Mouse (Mus musculus): Measurements from ENCODE around the gene Ptgs2. TPM values are rescaled to one million over a fixed set of nuclear protein-coding genes. Genes with fewer than 3 reads are reported as not detected.

The Ptgs2 gene
- polyA plus RNA-seq, 1 experiment from 2014 or later, result 0.43 TPM

- no peak for DNase-seq (ENCODE audit: low spot score)
- H3K9ac ChIP-seq (replicated peaks; ENCODE audit: low read length), result no peak overlapping the region
- WGBS, result 79% methylated on average over 6 of the region's 6 CpGs
- H3K27me3 ChIP-seq (ENCODE audit: control insufficient read depth, insufficient read depth, low read length), result no peaks in the 10 kb centered on the region
- no peak for ATAC-seq (replicated peaks; ENCODE audit: insufficient number of reproducible peaks, low FRiP score, low TSS enrichment, low read depth)
- no peaks in the 10 kb centered on the region for H3K4me1 ChIP-seq (ENCODE audit: control insufficient read depth, insufficient read depth, low read length)
- H3K4me3 ChIP-seq (ENCODE audit: low read depth, low read length), result no peak overlapping the region
- H3K27ac ChIP-seq (replicated peaks; ENCODE audit: low read depth, low read length), result no peak overlapping the region
- no peaks in the 10 kb centered on the region for H3K36me3 ChIP-seq (replicated peaks; ENCODE audit: control insufficient read depth, insufficient read depth, low read depth, low read length)
- no peaks in the 10 kb centered on the region for H3K9me3 ChIP-seq (replicated peaks; ENCODE audit: control insufficient read depth, low read length)
- no peak overlapping the region for H3K4me2 ChIP-seq (ENCODE audit: low read depth, low read length)
Measured at GRCm38 (mm10) chr1:150130070-150130469, 30.2 kb downstream of the Ptgs2 start.

GRCm38 (mm10) chr1:150130586-150131275, 30.9 kb downstream of the Ptgs2 start:
- no peak for DNase-seq (ENCODE audit: low spot score)
- no peak overlapping the region for H3K4me3 ChIP-seq (ENCODE audit: low read depth, low read length)
- H3K4me2 ChIP-seq (ENCODE audit: low read depth, low read length), result no peak overlapping the region
- H3K4me1 ChIP-seq (ENCODE audit: control insufficient read depth, insufficient read depth, low read length), result no peaks in the 10 kb centered on the region
- no peaks in the 10 kb centered on the region for H3K27me3 ChIP-seq (ENCODE audit: control insufficient read depth, insufficient read depth, low read length)
- no peak for ATAC-seq (replicated peaks; ENCODE audit: insufficient number of reproducible peaks, low FRiP score, low TSS enrichment, low read depth)
- H3K9me3 ChIP-seq (replicated peaks; ENCODE audit: control insufficient read depth, low read length), result no peaks in the 10 kb centered on the region
- no peaks in the 10 kb centered on the region for H3K36me3 ChIP-seq (replicated peaks; ENCODE audit: control insufficient read depth, insufficient read depth, low read depth, low read length)
- WGBS, result 75% methylated on average over 5 of the region's 5 CpGs
- no peak overlapping the region for H3K27ac ChIP-seq (replicated peaks; ENCODE audit: low read depth, low read length)
- H3K9ac ChIP-seq (replicated peaks; ENCODE audit: low read length), result no peak overlapping the region

- DNase-seq (ENCODE audit: low spot score), result no peak
- no peak overlapping the region for H3K4me3 ChIP-seq (ENCODE audit: low read depth, low read length)
- no peak overlapping the region for H3K9ac ChIP-seq (replicated peaks; ENCODE audit: low read length)
- no peaks in the 10 kb centered on the region for H3K9me3 ChIP-seq (replicated peaks; ENCODE audit: control insufficient read depth, low read length)
- no peak for ATAC-seq (replicated peaks; ENCODE audit: insufficient number of reproducible peaks, low FRiP score, low TSS enrichment, low read depth)
- H3K27me3 ChIP-seq (ENCODE audit: control insufficient read depth, insufficient read depth, low read length), result no peaks in the 10 kb centered on the region
- no peak overlapping the region for H3K27ac ChIP-seq (replicated peaks; ENCODE audit: low read depth, low read length)
- H3K4me2 ChIP-seq (ENCODE audit: low read depth, low read length), result no peak overlapping the region
- no peaks in the 10 kb centered on the region for H3K36me3 ChIP-seq (replicated peaks; ENCODE audit: control insufficient read depth, insufficient read depth, low read depth, low read length)
- no peaks in the 10 kb centered on the region for H3K4me1 ChIP-seq (ENCODE audit: control insufficient read depth, insufficient read depth, low read length)
Measured at GRCm38 (mm10) chr1:150135350-150135749, 35.5 kb downstream of the Ptgs2 start.

GRCm38 (mm10) chr1:150139730-150140129, 39.9 kb downstream of the Ptgs2 start:
- WGBS, result 81% methylated on average over 9 of the region's 9 CpGs
- ATAC-seq (replicated peaks; ENCODE audit: insufficient number of reproducible peaks, low FRiP score, low TSS enrichment, low read depth) (no peak), DNase-seq (ENCODE audit: low spot score) (no peak)
- H3K36me3 ChIP-seq (replicated peaks; ENCODE audit: control insufficient read depth, insufficient read depth, low read depth, low read length), result no peaks in the 10 kb centered on the region
- no peaks in the 10 kb centered on the region for H3K9me3 ChIP-seq (replicated peaks; ENCODE audit: control insufficient read depth, low read length)
- no peak overlapping the region for H3K4me3 ChIP-seq (ENCODE audit: low read depth, low read length)
- no peaks in the 10 kb centered on the region for H3K4me1 ChIP-seq (ENCODE audit: control insufficient read depth, insufficient read depth, low read length)
- no peak overlapping the region for H3K27ac ChIP-seq (replicated peaks; ENCODE audit: low read depth, low read length)
- H3K27me3 ChIP-seq (ENCODE audit: control insufficient read depth, insufficient read depth, low read length), result no peaks in the 10 kb centered on the region
- no peak overlapping the region for H3K9ac ChIP-seq (replicated peaks; ENCODE audit: low read length)
- no peak overlapping the region for H3K4me2 ChIP-seq (ENCODE audit: low read depth, low read length)

GRCm38 (mm10) chr1:150141939-150142338, 42.1 kb downstream of the Ptgs2 start:
- no peaks in the 10 kb centered on the region for H3K9me3 ChIP-seq (replicated peaks; ENCODE audit: control insufficient read depth, low read length)
- 95% methylated on average over 1 of the region's 1 CpGs for WGBS

GRCm38 (mm10) chr1:150143578-150143977, 43.7 kb downstream of the Ptgs2 start:
- H3K27me3 ChIP-seq (ENCODE audit: control insufficient read depth, insufficient read depth, low read length), result no peaks in the 10 kb centered on the region
- H3K4me2 ChIP-seq (ENCODE audit: low read depth, low read length), result no peak overlapping the region
- no peaks in the 10 kb centered on the region for H3K9me3 ChIP-seq (replicated peaks; ENCODE audit: control insufficient read depth, low read length)
- H3K4me3 ChIP-seq (ENCODE audit: low read depth, low read length), result no peak overlapping the region
- DNase-seq (ENCODE audit: low spot score) (no peak), ATAC-seq (replicated peaks; ENCODE audit: insufficient number of reproducible peaks, low FRiP score, low TSS enrichment, low read depth) (no peak)
- H3K4me1 ChIP-seq (ENCODE audit: control insufficient read depth, insufficient read depth, low read length), result no peaks in the 10 kb centered on the region
- no peaks in the 10 kb centered on the region for H3K36me3 ChIP-seq (replicated peaks; ENCODE audit: control insufficient read depth, insufficient read depth, low read depth, low read length)
- WGBS, result 69% methylated on average over 1 of the region's 1 CpGs
- H3K9ac ChIP-seq (replicated peaks; ENCODE audit: low read length), result no peak overlapping the region
- no peak overlapping the region for H3K27ac ChIP-seq (replicated peaks; ENCODE audit: low read depth, low read length)

More at GRCm38 (mm10) chr1:150141939-150142338, 42.1 kb downstream of the Ptgs2 start:
- no peak for DNase-seq (ENCODE audit: low spot score)
- no peak overlapping the region for H3K27ac ChIP-seq (replicated peaks; ENCODE audit: low read depth, low read length)
- no peak overlapping the region for H3K4me2 ChIP-seq (ENCODE audit: low read depth, low read length)
- H3K9ac ChIP-seq (replicated peaks; ENCODE audit: low read length), result no peak overlapping the region
- no peak overlapping the region for H3K4me3 ChIP-seq (ENCODE audit: low read depth, low read length)
- H3K36me3 ChIP-seq (replicated peaks; ENCODE audit: control insufficient read depth, insufficient read depth, low read depth, low read length), result no peaks in the 10 kb centered on the region
- no peak for ATAC-seq (replicated peaks; ENCODE audit: insufficient number of reproducible peaks, low FRiP score, low TSS enrichment, low read depth)
- H3K4me1 ChIP-seq (ENCODE audit: control insufficient read depth, insufficient read depth, low read length), result no peaks in the 10 kb centered on the region
- H3K27me3 ChIP-seq (ENCODE audit: control insufficient read depth, insufficient read depth, low read length), result no peaks in the 10 kb centered on the region

- 87% methylated on average over 8 of the region's 8 CpGs for WGBS
- ATAC-seq (replicated peaks; ENCODE audit: insufficient number of reproducible peaks, low FRiP score, low TSS enrichment, low read depth), result no peak
- Histone ChIP-seq H3K27ac (replicated peaks; ENCODE audit: low read depth, low read length) (no peak overlapping the region), H3K4me2 (ENCODE audit: low read depth, low read length) (no peak overlapping the region), H3K27me3 (ENCODE audit: control insufficient read depth, insufficient read depth, low read length) (no peaks in the 10 kb centered on the region), H3K9me3 (replicated peaks; ENCODE audit: control insufficient read depth, low read length) (no peaks in the 10 kb centered on the region), H3K4me3 (ENCODE audit: low read depth, low read length) (no peak overlapping the region), H3K4me1 (ENCODE audit: control insufficient read depth, insufficient read depth, low read length) (no peaks in the 10 kb centered on the region), H3K36me3 (replicated peaks; ENCODE audit: control insufficient read depth, insufficient read depth, low read depth, low read length) (no peaks in the 10 kb centered on the region), H3K9ac (replicated peaks; ENCODE audit: low read length) (no peak overlapping the region)
- no peak for DNase-seq (ENCODE audit: low spot score)
Measured at GRCm38 (mm10) chr1:150145049-150145448, 45.2 kb downstream of the Ptgs2 start.

- ATAC-seq (replicated peaks; ENCODE audit: insufficient number of reproducible peaks, low FRiP score, low TSS enrichment, low read depth) (no peak), DNase-seq (ENCODE audit: low spot score) (no peak)
- Histone ChIP-seq H3K9me3 (replicated peaks; ENCODE audit: control insufficient read depth, low read length) (no peaks in the 10 kb centered on the region), H3K4me3 (ENCODE audit: low read depth, low read length) (no peak overlapping the region), H3K27ac (replicated peaks; ENCODE audit: low read depth, low read length) (no peak overlapping the region), H3K27me3 (ENCODE audit: control insufficient read depth, insufficient read depth, low read length) (no peaks in the 10 kb centered on the region), H3K36me3 (replicated peaks; ENCODE audit: control insufficient read depth, insufficient read depth, low read depth, low read length) (no peaks in the 10 kb centered on the region), H3K4me2 (ENCODE audit: low read depth, low read length) (no peak overlapping the region), H3K9ac (replicated peaks; ENCODE audit: low read length) (no peak overlapping the region), H3K4me1 (ENCODE audit: control insufficient read depth, insufficient read depth, low read length) (no peaks in the 10 kb centered on the region)
- WGBS, result 81% methylated on average over 4 of the region's 4 CpGs
Measured at GRCm38 (mm10) chr1:150147272-150147671, 47.4 kb downstream of the Ptgs2 start.
